Mouse (Mus musculus) frontal cortex, postnatal 10 days (tissue): Measurements from ENCODE around the gene Rars.
"Not testable (repeated sequence)": the region's sequence is repeated elsewhere in the genome, so short reads cannot be mapped to it uniquely, and the experiment has no call there.

ENCODE experiments used
- DNase-seq, 2 experiments: peaks; one replicate each; pipeline ENCODE4 v3.0.0; 2022; ENCODE audit warnings: low spot score in 2 of 2, mixed read lengths in 1 of 2

The Rars gene

DNA sequence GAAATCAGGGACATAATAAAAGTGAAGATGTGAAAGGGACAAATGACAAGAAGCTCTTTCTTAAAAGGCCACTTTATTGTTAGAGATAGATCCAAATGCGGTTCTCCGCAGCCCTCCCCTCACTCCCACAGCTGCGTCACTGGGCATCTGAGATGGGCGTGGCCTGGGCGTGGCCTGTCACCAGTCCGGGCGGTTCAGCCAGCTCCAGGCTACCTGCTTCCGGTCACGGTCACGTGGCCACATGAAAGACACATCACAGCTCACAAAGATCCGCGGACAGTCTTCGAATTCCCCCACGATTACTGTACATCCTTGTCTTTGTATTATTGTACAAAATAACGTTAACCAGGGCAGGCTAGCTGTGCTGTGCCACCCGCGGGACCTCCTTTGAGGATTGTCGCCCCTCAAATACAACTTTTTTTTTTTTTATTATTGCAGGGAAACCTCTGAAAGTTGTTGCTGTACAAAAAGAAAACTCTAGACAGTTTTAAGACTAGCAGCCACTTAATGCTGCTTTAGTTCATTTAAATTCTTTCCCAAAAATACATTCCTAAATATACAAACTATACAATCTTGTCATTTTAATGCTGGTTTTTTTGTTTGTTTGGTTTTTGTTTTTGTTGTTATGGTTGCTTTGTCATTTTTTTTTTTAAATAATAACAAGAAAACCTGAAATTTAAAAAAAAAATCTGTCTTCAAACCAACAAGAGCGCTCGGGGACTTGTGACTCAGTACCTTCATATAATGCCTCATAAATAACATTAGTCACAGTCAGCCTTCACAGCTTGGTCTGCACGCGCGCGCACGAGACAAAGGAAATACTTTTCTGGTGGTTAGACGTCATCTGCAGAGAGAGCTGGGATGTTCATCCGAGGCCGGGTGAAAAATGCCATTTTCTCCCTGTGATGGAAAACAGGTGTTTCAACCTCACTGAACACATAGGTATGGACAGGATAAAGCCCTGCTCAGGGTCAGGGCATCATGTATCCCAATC is 4.3 kb upstream of the Rars start:
- peak; percentile 64 to 67 for DNase-seq

DNA sequence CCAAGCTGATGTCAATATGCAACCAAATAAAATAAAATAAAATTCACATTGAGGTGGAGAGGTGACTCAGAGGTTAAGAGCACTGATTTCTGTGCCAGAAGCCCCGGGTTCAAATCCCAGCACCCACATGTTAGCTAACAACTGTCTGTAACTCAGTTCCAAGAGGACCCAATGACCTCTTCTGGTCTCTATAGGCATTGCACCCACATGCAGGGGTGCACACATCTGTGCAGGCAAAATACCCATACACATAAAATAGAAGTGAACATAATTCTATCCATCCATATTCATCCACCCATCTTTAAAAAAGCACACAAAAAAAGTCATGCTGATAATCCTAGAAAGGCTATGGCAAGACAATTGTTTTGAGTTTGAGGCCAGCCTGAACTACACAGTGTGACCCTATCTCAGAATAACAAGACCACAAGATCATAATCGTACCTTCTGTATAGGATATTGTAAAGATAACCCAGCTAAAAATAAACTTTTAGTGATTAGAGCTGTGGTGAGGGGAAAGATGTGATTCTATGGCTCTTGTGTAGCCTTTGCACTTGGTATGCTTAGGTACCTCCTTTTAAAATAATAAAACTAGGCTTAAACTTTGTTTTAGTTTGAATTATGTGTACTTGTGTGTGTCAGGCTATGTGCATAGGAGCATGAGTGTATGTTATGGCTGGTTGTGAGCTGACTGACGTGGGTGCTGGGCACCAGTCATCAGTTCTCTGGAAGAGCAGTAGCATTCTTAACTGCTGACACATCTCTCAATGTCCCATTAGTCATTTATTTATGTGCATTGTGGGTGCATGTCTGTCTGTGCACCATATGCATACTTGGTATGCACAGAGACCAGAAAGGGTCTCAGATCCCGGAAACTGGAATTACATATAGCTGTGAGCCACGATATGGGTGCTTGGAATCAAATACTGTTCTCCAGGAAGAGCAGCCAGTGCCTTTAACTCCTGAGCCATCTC is 3.1 kb upstream of the Rars start:
- no peak for DNase-seq

DNA sequence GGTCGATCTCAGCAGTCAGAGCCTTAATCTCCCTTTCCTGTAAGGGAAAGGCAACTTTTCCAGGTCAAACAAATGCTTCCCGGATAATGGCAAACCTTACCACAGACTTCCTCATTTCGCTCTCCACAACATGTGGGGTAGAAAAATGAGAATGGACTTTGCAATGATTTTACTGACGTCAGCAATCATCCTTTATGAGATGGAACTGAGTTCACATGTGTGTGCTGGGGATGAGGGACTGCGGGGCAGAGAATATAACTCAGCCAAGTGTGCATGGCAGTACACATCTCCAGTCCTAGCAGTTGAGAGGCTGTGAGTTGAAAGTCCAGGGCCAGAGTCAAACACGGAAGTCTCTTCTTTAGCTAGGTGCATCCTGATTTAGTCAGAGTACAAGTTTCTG is 1.0 kb downstream of the Rars start:
- DNase-seq, result no peak

DNA sequence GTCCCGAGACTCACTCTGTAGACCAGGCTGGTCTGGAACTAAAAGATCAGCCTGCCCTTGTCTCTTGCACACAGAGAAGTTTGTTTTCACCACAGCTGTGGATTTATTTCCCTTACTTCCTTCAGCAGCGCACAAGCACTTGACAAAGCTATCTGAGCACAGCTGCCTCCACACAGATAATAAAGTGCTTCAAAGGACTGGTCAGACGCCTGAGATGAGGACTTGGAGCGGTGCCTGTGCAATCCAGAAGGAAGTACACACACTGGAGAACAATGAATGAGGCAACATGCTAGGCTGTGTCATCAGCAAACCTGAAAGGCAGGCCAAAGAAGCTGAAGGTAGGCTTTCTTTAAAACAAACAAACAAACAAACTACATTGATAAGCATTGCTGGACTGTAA is 2.2 kb downstream of the Rars start:
- no peak for DNase-seq

DNA sequence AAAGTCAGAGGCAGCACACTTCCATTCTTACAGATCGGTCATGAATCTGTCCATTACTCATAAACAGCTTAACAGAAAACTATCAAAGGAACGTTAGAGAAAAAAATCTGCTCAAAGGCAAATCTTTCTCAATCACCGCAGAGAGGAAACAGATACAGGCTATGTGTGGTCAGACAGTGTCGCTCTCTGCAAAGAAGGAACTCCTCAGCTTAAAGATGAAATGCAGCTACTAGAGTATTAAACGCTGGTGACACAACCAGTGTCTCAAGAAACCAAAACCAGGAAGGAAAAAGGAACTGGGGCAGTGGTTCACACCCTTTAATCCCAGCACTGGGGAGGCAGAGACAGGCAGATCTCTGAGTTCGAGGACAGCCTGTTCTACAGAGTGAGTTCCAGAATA is 6.6 kb downstream of the Rars start:
- DNase-seq, result no peak

DNA sequence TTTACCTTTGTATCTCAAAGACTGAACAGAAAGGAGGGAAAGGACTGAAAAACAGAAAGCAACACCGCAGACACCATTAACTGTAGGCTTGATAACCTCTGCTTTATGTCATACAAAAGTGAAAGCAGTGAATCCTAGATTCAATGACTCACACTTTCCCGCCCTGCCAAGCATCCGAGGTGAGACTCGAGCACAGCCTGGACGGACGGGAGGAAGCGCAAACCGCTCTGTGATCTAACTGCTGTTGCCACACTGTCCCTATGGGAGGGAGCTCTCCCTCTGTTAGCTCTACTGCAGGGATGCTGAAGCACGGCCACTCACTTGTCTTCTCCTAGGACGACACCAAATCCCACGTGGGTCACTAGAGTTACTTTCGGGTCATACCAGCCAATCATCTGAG is 18.0 kb downstream of the Rars start:
- no peak for DNase-seq

DNA sequence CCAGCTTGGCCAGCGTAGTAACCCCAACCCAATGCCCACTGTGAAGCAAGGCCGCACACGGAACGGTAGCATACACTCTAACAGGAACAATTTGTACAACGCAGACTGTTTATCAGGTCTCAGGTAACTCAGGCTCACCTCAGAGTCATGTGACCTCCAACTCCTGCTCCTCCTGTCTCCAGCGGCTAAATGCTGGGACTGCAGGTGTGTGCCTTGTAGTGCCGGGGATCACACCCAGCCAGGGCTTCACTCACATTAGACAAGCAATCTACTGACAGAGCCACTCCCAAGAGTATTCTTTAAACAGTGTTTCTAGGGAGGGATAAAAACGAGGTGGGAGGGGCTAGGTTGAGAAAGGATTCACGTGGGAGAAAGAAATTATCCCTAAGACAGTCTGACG is 22.8 kb downstream of the Rars start:
- DNase-seq, result no peak

DNA sequence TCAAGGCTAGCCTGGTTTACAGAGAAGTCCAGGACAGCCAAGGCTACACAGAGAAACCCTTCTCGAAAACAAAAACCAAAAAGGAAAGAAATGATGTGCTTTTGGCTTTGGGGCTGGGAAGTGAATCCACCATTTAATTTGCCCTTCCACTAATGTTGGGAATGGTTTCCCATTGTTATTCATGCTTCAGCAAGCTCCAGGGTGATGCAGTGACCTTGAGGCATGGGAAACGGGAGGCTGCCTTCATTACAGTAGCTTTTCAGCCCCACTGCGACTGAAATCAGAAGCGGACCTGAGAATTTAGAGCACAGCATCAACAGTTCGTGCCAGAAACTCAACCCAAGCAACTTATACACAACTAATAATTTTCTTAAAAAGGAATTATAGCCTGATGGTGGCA is 33.0 kb downstream of the Rars start:
- DNase-seq, result no peak

DNA sequence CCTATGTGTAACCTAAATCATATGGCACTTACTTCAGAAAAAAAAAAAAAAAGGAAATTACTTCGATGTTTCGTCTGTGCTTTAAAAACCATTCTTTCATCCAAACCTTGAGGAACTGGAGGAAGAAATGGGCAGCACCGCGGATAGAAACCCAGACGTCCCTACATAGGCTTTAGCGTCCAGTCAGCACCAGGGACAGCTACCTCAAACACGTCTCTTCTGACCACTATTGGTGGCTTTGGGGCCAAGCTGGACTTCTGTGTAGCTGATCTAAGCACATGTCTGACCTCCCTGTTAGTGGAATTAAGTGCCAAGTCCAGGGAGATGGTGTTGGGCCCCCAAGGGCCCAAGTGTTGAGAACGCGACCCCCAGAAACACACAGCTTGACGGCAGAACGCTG is 35.4 kb downstream of the Rars start, which contains the start of gene Fbll1:
Fbll1 (minus strand) TSS at position 11 of the 400 bp plus-strand sequence.
- DNase-seq, result peak; percentile 17 to 24

DNA sequence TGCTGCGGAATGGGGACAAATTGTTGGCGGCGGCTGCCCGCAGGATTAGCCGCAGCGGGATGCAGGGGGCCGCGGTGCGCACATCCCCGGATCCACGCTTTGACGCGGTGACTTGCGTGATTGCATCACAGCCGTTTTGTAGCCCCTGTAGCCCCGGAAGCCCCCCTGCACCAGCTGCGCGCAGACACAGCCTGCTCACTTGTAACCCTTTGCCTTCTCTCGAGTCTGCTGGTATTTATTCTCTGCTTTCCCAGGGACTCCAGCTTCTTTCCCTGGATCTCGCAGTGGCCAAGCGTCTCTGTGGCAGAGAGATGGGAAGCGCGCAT is 35.8 kb downstream of the Rars start:
- peak; percentile 75 to 80 for DNase-seq

DNA sequence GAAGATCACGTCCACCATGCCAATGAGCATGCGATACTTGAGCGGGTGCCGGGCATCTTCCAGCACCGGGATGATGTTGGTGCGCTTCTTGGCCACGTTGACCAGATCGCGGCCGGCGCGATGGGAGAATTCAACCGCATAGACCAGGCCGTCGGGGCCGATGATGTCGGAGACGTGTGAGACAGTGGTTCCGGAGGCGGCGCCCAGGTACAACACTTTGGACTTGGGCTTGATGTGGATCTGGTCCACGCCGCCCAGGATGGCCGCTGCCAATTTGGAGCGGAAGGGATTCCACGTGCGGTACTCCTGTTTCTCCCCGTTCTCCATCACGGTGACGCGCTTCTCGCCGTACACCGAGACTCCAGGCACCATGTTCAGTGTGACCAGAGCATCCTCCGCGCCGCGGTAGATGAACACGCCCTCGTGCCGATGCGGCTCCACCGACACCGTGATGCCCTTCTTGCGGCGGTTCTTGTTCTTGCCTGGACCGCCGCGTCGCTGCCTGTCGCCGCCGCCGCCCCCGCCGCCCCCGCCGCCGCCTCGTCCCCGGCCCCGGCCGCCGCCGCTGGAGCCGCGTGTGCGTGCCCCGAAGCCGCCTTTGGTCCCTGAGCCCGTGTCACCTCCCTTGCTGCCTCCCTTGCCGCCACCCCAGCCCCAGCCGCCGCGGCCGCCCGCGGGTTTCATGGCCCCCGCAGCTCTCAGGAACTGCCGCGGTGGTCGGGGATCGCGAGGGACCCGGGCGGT is 36.4 kb downstream of the Rars start:
- DNase-seq, result peak; percentile 26 to 43

DNA sequence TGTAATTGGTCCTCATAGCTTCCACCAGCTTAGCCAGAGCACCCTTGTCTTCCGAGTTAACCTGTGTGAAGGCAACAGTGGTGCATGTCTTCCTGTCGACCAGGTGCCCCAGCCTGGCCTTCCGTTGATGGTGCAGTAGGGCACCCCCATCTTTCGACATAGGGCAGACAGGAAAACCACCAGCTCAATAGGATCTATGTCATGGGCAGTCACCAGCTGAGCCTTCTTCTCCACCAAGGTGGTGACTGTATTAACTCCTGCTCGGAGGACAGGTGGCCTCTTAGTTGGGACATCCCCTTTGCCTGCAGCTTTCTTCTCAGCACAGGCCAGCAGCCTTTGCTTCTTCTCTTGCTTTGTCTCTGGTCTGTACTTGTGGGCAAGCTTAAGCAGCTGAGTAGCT is 41.5 kb downstream of the Rars start:
- not testable (repeated sequence) for DNase-seq

DNA sequence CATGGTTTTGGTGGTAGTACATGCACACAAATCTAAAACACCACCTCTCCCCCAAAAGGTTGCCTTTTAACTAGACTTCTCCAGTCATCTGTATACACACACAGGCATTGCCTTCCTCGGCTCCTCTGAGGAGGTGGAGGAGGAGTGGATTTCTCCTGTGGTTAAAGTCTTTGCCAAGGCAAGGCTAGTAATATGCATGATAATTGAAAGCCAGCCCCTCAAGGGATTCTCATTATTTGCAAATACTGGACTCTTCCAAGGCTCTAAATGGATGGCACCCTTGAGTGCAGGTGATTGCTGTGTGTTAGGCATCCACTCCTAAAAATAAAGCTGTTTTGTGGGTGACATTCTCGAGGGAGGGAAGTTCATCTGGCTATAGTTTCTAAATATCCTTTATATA is 45.9 kb downstream of the Rars start:
- no peak for DNase-seq

DNA sequence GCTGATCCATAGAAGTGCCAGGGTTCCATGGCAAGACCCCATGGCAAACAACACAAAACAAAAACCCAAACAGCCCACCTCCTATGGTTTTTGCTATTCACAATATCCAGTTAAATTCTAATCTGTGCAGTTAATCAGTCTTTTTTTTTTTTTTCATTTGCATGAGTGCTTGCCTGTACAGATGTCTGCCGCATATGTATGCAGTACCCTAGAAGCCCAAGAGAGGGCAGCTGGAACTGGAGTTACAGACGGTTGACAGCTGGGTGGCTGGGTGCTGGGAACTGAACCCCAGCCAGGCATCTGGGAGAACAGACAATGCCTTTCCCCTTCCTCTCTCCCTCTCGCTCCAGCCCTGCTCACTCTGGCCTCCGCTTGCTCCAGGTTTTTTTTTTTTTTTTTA is 49.8 kb downstream of the Rars start:
- DNase-seq, result no peak

DNA sequence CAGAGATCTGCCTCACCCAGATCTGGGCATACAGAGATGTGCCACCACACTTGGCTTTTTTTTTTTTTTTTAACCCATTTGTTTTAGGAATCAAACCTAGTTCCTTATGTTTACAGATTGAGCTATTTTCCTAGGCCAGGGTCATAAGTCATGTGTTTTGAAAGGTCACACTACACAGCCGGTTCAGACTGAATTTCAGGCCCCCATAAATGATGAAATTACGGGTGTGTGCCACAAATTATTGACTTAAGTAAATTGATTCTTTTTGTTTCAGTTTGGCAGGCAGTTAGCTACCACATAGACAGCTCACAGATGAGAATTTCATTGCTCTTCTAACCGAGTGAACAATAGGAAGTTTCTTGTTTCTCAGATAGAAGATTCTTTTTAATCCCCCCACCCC is 50.3 kb downstream of the Rars start:
- DNase-seq, result no peak

DNA sequence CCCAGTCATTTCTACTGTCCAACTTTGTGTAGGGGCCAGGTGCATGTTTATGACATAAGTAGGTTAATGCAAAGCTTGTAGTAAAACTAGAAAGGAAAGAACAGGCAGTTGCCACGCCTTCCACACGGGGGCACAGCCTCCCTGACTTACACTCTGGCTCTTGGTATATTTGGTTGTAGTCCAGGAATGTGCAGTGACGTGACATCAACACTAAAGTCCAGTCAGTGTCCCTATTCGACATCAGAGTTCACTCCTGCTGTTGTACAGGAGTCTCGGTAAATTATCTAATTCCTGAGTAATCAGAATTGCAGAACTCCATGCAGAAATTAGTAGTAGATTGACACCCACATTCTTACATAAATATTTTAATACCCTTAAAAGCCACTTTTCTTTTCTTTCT is 51.3 kb downstream of the Rars start:
- DNase-seq, result no peak

DNA sequence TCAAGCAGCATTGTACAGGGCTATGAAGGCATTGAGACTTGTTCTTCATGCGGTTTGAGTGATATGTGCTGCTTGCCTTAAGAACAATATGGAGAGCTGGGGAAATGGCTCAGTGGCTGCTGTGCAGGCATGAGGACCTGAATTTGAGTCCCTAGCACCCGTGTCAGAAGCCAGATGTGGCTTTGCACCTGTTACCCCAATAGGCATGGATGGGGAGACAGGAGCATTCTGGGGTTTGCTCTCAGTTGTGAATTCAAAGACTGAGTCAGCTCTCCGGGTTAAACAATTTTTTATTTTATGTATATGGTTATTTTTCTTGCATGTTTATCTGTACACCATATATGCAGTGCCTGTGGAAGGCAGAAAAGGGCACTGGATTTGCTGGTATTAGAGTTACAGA is 51.9 kb downstream of the Rars start:
- DNase-seq, result no peak

DNA sequence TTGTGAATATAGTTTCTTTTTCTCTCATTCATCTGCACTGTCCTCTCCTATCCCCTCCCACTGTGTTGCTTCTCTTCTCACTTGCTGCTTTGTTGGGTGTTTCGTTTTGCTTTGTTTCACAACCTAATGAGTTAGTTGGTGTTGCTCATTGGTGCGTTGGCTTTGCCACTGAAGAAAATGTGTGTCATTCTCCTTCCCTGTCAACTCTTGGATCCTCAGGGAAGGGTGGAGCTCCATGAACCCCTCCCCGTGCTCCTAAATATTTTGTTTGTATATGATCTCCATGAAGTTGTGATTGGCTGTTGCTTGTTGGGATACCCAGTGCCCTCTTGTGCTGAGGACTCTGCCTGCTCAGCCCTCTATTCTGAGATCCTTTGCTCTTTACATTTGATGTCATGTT is 54.0 kb downstream of the Rars start:
- DNase-seq, result no peak

DNA sequence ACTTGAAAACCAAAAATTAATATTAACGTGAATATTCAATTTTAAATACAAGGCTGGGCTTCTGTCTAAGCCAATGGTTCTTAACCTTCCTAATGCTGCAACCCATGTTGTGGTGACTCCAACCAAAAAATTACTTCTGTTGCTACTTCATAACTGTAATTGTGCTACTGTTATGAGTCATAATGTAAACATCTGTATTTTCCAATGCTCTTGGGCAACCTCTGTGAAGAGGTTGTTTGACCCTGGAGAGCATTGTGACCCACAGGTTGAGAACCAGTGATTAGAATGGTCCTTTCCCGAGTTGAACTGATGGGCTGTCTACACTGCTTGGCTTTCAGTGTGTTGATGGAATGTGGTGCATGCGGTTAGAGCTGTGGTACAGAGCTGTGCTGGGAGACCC is 57.9 kb downstream of the Rars start:
- DNase-seq, result no peak

DNA sequence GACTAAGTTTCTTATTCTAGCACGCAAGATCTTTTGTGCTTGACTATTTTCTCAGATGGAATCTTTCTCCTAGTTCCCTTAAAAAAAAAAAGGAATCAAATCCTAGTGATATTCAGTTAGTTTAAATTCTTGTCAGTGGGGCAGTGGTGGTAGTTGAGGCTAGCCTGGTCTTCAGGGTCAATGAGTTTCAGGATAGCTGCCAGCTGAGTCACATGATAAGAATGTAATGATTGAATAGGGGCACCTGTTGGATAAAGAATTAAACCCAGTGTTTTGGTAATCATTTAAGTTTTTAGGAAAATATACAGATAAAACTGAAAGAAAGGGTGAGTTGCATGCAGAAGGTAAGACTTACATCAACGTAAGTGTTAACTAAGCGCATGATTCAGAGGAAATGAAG is 58.7 kb downstream of the Rars start:
- DNase-seq, result no peak

DNA sequence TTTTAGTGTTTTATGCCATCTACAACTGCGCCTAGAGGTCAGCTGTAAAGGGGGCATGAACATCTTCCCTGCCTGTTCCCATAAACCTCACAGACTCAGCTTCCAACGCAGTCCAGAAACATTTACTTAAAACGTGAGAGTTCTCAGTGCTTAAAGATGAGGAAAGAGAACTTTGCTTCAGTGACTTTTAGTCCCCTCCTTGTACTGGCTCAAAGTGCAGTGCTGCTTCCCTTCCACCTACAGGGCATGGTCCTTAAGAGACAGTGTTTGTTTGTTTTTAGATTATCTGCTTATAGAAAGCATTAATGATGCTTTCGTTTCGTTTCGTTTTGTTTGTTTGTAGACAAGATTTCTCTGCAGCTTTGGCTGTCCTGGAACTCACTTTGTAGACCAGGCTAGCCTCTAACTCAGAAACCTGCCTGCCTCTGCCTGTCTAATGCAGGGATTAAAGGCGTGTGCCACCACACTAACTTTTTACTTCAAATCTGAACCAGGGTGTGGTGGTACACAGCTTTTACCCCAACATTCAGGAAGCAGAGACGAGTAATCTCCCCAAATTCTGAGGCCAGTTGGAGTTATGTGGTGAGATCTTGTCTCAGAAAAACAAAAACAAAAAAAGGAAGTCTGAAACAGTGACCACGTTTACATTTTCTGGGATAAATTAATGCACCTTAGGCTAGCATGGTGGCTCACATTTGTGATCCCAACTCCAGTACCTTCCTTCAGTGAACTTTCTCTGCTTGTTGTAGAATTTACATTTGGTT is 63.4 kb downstream of the Rars start:
- DNase-seq, result no peak
